Mouse (Mus musculus) lung, adult 2 months (tissue): ENCODE data around the gene Mfap1b. TPM values are rescaled to one million over a fixed set of nuclear protein-coding genes. Genes with fewer than 3 reads are reported as not detected.

Experiments
- DNase-seq: peaks from one replicate; pipeline ENCODE4 v3.0.0; 2022
- H3K4me1 ChIP-seq: fragments of 200-500 bp; 2 replicates; pipeline ENCODE4 v1.6.1; 2011; ENCODE audit warnings: low read length; ENCODE audit not compliant: control insufficient read depth, insufficient read depth
- H3K4me3 ChIP-seq: fragments of 200-500 bp; replicated peaks from 2 replicates; pipeline ENCODE3; 2011; ENCODE audit warnings: low read depth, mild to moderate bottlenecking, control low read depth, low read length; ENCODE audit errors: extremely low read depth
- CTCF ChIP-seq: fragments of 200-500 bp; IDR thresholded peaks from 2 replicates; pipeline ENCODE4 v1.5.1; 2011; ENCODE audit warnings: mild to moderate bottlenecking, low read length, control low read depth; ENCODE audit not compliant: insufficient read depth
- POLR2A ChIP-seq: fragments of 200-500 bp; IDR thresholded peaks from 2 replicates; pipeline ENCODE4 v1.6.1; 2011; ENCODE audit warnings: low read depth, mild to moderate bottlenecking, control low read depth, low read length, borderline replicate concordance; ENCODE audit errors: extremely low read depth
- WGBS: fragments of 180-500 bp; shearing (Covaris S2); methylation state at CpG from one replicate; pipeline ENCODE4 v1.1.7; 2018; 5-methylcytosine and 5-hydroxymethylcytosine counted together
- polyA plus RNA-seq: library from polyadenylated mRNA; depleted of rRNA; stranded (reverse); fragments of >200 nt; gene quantifications from 2 replicates; pipeline ENCODE4 v1.2.3, GENCODE M21; 2012

Mfap1b gene
- polyA plus RNA-seq, 1 experiment: 5.1 TPM

DNA sequence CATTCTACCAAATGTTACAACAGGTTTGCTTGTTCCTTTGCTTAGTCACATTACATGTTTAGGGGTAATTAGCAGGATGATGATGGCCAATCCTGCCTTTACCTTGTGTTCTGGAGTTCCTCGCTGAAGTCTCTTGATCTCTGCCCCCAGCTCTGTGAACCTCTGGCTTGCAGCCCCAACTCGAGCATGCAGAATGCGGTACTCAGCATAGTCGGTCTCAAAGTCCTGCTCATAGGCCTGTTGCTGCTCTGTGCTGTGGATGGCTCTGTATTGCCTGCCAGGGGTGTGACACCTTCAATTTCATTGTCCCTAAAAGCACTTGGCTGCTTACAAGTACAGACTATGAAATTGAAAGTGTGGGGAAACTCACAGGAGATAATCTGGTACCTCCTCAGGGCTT is 34.1 kb downstream of the Mfap1b start:
- H3K4me1 ChIP-seq: 0 out of 2 replicates have a peak, but pooled peaks cover 2% of the 10 kb centered on the region
- TF ChIP-seq CTCF: no peak
- TF ChIP-seq POLR2A: no peak
- DNase-seq: no peak
- WGBS: 67% methylated on average over 4 of the region's 4 CpGs
- H3K4me3 ChIP-seq: no peak overlapping the region

DNA sequence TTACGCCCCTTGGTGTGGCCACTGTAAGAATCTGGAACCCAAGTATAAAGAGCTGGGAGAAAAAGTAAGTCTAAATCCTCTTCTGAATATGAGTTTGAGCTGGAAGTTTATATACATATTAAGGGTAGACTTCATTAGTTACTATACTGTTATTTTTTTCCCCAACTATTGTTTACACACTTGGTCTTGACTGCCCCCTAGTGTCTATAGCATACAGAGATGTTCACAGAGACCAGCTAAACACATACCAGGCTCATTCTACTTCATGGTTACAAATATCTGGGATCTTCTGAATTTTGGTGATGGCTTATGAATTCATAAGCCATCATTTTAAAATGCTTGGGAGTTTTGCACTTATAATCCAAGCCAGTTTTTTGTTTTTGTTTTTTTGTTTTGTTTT is 39.0 kb downstream of the Mfap1b start:
- no peak for DNase-seq
- Histone ChIP-seq H3K4me1 (no peaks in the 10 kb centered on the region), H3K4me3 (no peak overlapping the region)
- no peak for TF ChIP-seq POLR2A
- no peak for TF ChIP-seq CTCF
- WGBS: 100% methylated on average over 1 of the region's 1 CpGs

DNA sequence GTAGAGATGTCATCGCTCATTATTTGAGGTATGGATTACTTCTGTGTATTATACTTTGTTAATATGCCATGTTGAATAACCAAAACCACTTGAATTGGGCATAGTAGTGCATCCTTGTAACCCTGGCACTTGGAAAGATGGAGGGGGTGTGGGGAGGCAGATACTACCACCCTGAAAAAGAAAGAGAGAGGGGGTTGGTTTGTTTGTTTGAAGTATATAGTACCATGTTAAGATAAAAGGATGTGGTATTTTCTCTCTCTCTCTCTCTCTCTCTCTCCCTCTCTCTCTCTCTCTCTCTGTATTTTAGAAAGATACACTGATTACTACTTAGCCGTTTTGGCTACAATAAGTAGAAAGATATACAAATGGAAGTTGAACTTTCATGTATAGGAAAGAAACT is 48.0 kb downstream of the Mfap1b start:
- DNase-seq: no peak
- no peaks in the 10 kb centered on the region for H3K4me1 ChIP-seq
- no peak for TF ChIP-seq CTCF
- TF ChIP-seq POLR2A: no peak
- H3K4me3 ChIP-seq: no peak overlapping the region
- WGBS: 91% methylated on average over 2 of the region's 2 CpGs

DNA sequence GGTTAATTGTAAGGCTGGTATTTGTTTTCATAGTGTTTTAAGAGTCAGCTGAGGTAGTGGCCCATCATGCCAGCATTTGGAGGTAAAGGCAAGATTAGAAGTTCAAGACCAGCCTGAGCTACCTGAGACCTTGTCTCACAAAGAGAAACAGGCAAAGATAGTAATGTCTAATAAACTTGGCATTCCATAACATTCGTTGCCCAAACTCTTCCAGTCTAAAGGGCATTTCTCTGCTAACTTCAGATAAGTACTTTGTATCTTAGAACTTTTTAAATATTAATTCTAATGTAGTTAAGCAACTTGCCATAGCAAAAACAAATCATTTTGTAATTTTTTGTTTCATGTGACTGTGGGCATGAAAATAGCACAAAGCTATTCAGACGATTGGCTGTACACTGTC is 50.7 kb downstream of the Mfap1b start:
- 88% methylated on average over 2 of the region's 2 CpGs for WGBS
- peaks cover 6% of the 10 kb centered on the region; the same call in 1 of the 2 replicates for H3K4me1 ChIP-seq
- no peak for TF ChIP-seq POLR2A
- TF ChIP-seq CTCF: no peak
- no peak for DNase-seq
- H3K4me3 ChIP-seq: no peak overlapping the region

GRCm38 (mm10) chr2:121418476-121418875 is 55.4 kb downstream of the Mfap1b start:
- H3K4me1 ChIP-seq: peaks cover 10% of the 10 kb centered on the region
- no peak for TF ChIP-seq POLR2A
- no peak for TF ChIP-seq CTCF
- WGBS: 64% methylated on average over 3 of the region's 3 CpGs
- no peak overlapping the region for H3K4me3 ChIP-seq
- no peak for DNase-seq

DNA sequence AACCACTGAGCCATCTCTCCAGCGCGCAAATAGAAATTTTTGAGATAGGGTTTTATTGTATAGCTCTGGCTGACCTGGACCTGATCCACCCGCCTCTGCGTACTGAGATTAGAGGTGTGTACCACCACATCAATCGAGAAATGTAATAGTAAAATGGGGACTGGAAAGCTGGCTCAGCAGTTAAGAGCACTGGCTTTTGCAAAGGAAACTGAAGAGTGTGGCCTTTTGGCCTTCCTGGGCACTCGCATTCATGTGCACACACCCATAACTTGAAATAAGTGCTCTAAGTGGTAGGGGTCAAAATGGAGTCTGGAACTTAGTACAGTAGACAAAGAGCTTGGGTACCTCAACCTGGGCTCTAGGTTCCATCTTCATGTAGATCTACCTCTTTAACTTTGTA is 57.5 kb downstream of the Mfap1b start:
- WGBS: 69% methylated on average over 6 of the region's 6 CpGs
- peaks cover 10% of the 10 kb centered on the region for H3K4me1 ChIP-seq
- no peak overlapping the region for H3K4me3 ChIP-seq
- DNase-seq: no peak
- TF ChIP-seq POLR2A (no peak), CTCF (no peak)

GRCm38 (mm10) chr2:121415591-121415990 is 58.3 kb downstream of the Mfap1b start:
- Histone ChIP-seq H3K4me3 (no peak overlapping the region), H3K4me1 (peaks cover 10% of the 10 kb centered on the region)
- TF ChIP-seq CTCF (no peak), POLR2A (no peak)
- 57% methylated on average over 3 of the region's 3 CpGs for WGBS
- DNase-seq: no peak

GRCm38 (mm10) chr2:121415103-121415502 is 58.8 kb downstream of the Mfap1b start:
- Histone ChIP-seq H3K4me3 (no peak overlapping the region), H3K4me1 (peaks cover 10% of the 10 kb centered on the region)
- no peak for TF ChIP-seq CTCF
- no peak for TF ChIP-seq POLR2A
- DNase-seq: no peak
- 21% methylated on average over 3 of the region's 3 CpGs for WGBS

GRCm38 (mm10) chr2:121414139-121414685 is 59.7 kb downstream of the Mfap1b start:
- peak overlapping the region; percentile 93 for H3K4me3 ChIP-seq
- TF ChIP-seq CTCF: no peak
- no peak; the same call in 1 of the 2 replicates for TF ChIP-seq POLR2A
- peaks cover 8% of the 10 kb centered on the region for H3K4me1 ChIP-seq
- 1% methylated on average over 31 of the region's 32 CpGs for WGBS
- DNase-seq: no peak

- TF ChIP-seq CTCF (no peak), POLR2A (peak; percentile 89)
- WGBS: under 1% methylated on average over 66 of the region's 68 CpGs
These were observed 60.4 kb downstream of the Mfap1b start, which contains the start of the genes Pdia3 and Catsper2 for GRCm38 (mm10) chr2:121413387-121414042. Gene Pdia3, plus strand, starts transcription at chr2:121413775. Gene Catsper2, minus strand, starts transcription at chr2:121413792.

More at GRCm38 (mm10) chr2:121413387-121414042, 60.4 kb downstream of the Mfap1b start, which contains the start of the genes Pdia3 and Catsper2:
- Histone ChIP-seq H3K4me3 (peak within 1 kb of the TSS; percentile 93), H3K4me1 (peaks cover 6% of the 10 kb centered on the region)
- peak; percentile 96 for DNase-seq
